Mouse (Mus musculus) kidney, embryonic 16.5 days (tissue): ENCODE measurements around the gene Pard3. TPM values are rescaled to one million over a fixed set of nuclear protein-coding genes. Genes with fewer than 3 reads are reported as not detected.
A peak's percentile ranks its signal among the peaks of the same experiment; 100 is the strongest.

ENCODE experiments used
- ATAC-seq: fragments of 200-750 bp; cut with Nextera tagmentation; 2 replicates; pipeline ENCODE4 v1.8.0; 2017; ENCODE audit warnings: moderate TSS enrichment; ENCODE audit not compliant: low FRiP score, low TSS enrichment
- H3K27ac ChIP-seq: fragments of 300-500 bp; sonication (generic); 2 replicates; pipeline ENCODE4 v1.5.1; 2014; ENCODE audit warnings: low read length
- H3K27me3 ChIP-seq: fragments of 300-500 bp; sonication (generic); 2 replicates; pipeline ENCODE4 v1.6.1; 2014; ENCODE audit warnings: low read length, control low read depth, mixed read lengths; ENCODE audit not compliant: insufficient read depth
- H3K36me3 ChIP-seq: fragments of 300-500 bp; sonication (generic); 2 replicates; pipeline ENCODE4 v1.6.1; 2014; ENCODE audit warnings: low read length, control low read depth, mixed read lengths; ENCODE audit not compliant: insufficient read depth
- H3K4me1 ChIP-seq: fragments of 300-500 bp; sonication (generic); 2 replicates; pipeline ENCODE4 v1.6.1; 2014; ENCODE audit warnings: low read length, control low read depth, mixed read lengths; ENCODE audit not compliant: insufficient read depth
- H3K4me2 ChIP-seq: fragments of 300-500 bp; sonication (generic); replicated peaks from 2 replicates; pipeline ENCODE4 v1.6.1; 2014; ENCODE audit warnings: low read depth, low read length
- H3K4me3 ChIP-seq: fragments of 300-500 bp; sonication (generic); 2 replicates; pipeline ENCODE4 v1.5.1; 2014; ENCODE audit warnings: mild to moderate bottlenecking, low read length
- H3K9ac ChIP-seq: fragments of 300-500 bp; sonication (generic); replicated peaks from 2 replicates; pipeline ENCODE4 v1.6.1; 2014; ENCODE audit warnings: low read length
- H3K9me3 ChIP-seq: fragments of 300-500 bp; sonication (generic); 2 replicates; pipeline ENCODE4 v1.6.1; 2016; ENCODE audit warnings: low read length, control low read depth
- WGBS: fragments of 180-500 bp; shearing (Covaris S2); extraction: QIAGEN DNeasy Blood & Tissue Kit; methylation state at CpG from one replicate; pipeline ENCODE4 v1.1.7; 2014; 5-methylcytosine and 5-hydroxymethylcytosine counted together
- polyA plus RNA-seq: library from polyadenylated mRNA; unstranded; fragments of >200 nt; fragmentation: Nextera tagmentation; extraction: Ambion mirVana; gene quantifications from 2 replicates; pipeline ENCODE4 v1.2.1, GENCODE M21; 2015

The Pard3 gene
- polyA plus RNA-seq, 1 experiment from 2014 or later = 25.5 TPM

DNA sequence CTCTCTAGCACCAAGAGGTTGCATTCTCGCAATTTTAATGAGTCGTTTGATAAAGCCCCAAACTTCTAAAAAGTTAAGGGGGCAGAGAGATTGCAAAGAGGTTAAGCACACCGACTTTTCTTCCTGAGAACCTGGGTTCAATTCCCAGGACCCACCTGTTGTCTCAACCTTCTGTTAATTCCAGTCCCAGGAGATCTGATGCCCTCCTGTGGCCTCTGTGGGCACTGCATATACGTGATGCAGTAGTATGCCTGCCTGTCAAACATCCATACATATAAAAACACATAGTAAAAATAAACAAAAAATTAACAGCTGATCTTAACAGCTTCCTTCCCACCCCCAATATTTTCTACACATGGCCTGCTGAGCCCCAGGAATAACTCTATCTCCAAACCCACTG, 524.6 kb downstream of the Pard3 start:
- H3K36me3 ChIP-seq = no peaks in the 10 kb centered on the region
- no peak overlapping the region for H3K4me2 ChIP-seq
- no peak overlapping the region for H3K4me3 ChIP-seq
- no peak overlapping the region for H3K27ac ChIP-seq
- WGBS = 82% methylated on average over 4 of the region's 4 CpGs
- no peak for ATAC-seq
- peaks cover 8% of the 10 kb centered on the region for H3K4me1 ChIP-seq
- H3K9ac ChIP-seq = no peak overlapping the region
- H3K27me3 ChIP-seq = no peaks in the 10 kb centered on the region
- no peaks in the 10 kb centered on the region for H3K9me3 ChIP-seq

DNA sequence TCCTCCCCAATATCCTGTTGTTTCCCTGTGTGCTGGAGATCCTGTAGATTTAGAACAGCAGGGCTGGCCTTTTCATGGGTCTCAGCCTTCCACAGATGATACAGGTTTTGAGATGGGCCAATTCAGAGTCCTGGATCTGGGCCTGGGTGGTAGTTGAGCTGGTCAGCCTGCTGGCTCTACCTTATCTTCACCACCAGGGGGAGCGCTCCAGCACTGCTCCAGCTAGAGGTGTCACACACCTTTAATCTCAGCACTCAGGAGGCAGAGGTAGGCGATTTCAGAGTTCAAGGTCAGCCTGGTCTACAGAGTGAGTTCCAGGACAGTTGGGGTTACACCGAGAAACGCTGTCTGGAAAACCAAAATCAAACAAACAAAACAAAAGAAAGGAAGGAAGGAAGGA, 525.6 kb downstream of the Pard3 start:
- 62% methylated on average over 4 of the region's 4 CpGs for WGBS
- 0 out of 2 replicates have a peak, but pooled peaks have one; percentile 51 for ATAC-seq

DNA sequence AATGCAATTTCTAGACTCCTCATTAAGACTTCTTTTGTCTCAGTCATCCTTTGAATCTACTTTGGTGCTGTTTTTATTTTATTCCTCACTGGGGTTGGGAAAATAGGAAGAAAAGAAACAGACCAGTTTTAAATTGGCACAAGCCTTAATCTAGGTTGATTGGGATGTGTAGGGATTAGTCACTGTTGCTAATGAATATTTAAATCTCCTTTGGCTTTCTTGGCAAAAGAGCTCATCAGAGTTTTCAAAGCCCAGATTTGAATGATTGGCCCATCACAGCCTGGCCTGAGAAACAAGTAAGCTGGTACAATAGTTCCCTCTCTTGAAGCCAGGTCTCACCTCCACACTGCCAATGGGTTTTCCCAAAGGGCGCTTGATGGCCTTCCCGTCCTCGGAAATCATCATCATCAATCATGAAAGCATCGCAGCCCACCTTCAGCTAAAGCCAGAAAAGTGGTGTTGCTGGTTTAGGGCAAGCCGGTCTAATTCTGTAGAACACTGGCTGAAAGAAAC, 527.0 kb downstream of the Pard3 start:
- H3K9me3 ChIP-seq = no peaks in the 10 kb centered on the region
- ATAC-seq = no peak
- H3K27ac ChIP-seq = no peak overlapping the region
- 74% methylated on average over 5 of the region's 5 CpGs for WGBS
- H3K4me3 ChIP-seq = no peak overlapping the region
- H3K27me3 ChIP-seq = no peaks in the 10 kb centered on the region
- no peak overlapping the region for H3K4me2 ChIP-seq
- 0 out of 2 replicates have a peak, but pooled peaks cover 3% of the 10 kb centered on the region for H3K36me3 ChIP-seq
- peaks cover 8% of the 10 kb centered on the region for H3K4me1 ChIP-seq
- H3K9ac ChIP-seq = no peak overlapping the region

More for the DNA sequence above, 525.6 kb downstream of the Pard3 start:
- no peak overlapping the region for H3K4me3 ChIP-seq
- no peaks in the 10 kb centered on the region for H3K9me3 ChIP-seq
- no peak overlapping the region for H3K4me2 ChIP-seq
- H3K9ac ChIP-seq = no peak overlapping the region
- H3K4me1 ChIP-seq = peaks cover 8% of the 10 kb centered on the region
- 0 out of 2 replicates have a peak, but pooled peaks cover 3% of the 10 kb centered on the region for H3K36me3 ChIP-seq
- H3K27ac ChIP-seq = no peak overlapping the region
- no peaks in the 10 kb centered on the region for H3K27me3 ChIP-seq

DNA sequence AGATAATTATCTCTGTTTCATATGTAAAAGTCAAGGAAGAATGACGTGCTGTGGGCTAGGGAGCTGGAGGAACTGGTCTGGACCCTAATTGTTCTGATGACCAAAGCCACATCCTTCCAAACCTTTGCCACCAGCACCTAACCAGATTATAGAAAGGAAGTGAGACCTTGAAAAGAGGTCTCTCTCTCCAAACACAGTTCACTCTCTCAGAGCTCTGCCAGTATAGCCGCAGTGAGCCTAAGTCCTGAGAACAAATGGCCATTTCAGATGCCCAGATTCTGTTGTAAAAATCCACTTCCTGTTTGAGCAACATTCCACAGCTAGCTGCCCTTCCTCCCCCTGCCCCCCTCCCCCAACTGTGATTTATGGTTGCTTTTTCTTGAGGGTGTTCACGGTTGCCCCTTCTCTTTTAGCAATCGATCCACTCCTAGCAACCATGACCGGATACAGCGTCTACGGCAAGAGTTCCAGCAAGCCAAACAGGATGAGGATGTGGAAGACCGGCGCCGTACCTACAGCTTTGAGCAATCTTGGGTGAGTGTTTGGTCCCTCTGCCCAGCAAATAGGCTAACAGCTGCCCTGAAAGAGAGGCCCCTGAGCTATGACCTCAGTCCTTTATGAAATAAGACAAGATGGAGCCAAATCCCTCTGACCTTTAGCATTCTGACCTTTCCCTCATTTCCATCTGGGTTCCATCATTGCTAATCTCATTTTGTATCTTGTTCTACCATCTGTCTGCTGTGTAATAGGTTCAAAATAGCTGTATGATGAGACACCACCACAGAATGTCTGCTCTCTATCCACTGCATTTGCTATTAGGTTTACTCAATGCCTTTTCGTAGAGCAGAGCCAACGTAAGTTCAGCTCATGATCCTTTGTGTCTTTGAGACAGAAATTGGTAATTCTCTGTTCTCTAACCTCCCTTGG, 529.2 kb downstream of the Pard3 start:
- Histone ChIP-seq H3K27ac (0 out of 2 replicates have a peak overlapping the region, but pooled peaks have one; percentile 4), H3K36me3 (0 out of 2 replicates have a peak, but pooled peaks cover 3% of the 10 kb centered on the region), H3K4me2 (no peak overlapping the region), H3K4me3 (no peak overlapping the region), H3K9ac (no peak overlapping the region), H3K9me3 (no peaks in the 10 kb centered on the region), H3K4me1 (peaks cover 8% of the 10 kb centered on the region), H3K27me3 (no peaks in the 10 kb centered on the region)
- WGBS = 58% methylated on average over 12 of the region's 12 CpGs
- no peak for ATAC-seq

DNA sequence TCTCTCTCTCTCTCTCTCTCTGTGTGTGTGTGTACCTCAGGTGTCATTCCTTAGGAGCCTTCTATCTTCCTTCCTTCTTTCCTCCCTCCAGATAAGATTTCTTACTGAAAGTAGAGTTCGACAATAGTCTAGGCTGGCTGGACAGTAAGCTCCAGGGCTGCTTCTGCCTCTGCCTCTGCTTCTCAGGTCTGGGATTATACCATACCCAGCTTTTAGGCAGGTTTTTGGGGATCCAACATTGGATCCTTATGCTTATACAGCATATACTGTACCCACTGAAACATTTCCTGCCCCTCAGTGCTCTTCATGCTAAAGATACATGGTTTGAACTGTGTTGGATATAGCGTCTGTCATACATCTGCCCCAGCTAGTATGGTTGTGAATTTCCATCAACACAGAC, 536.9 kb downstream of the Pard3 start:
- no peaks in the 10 kb centered on the region for H3K27me3 ChIP-seq
- no peak overlapping the region for H3K27ac ChIP-seq
- 90% methylated on average over 2 of the region's 2 CpGs for WGBS
- H3K4me2 ChIP-seq = no peak overlapping the region
- H3K36me3 ChIP-seq = no peaks in the 10 kb centered on the region; the same call in 1 of the 2 replicates
- H3K9ac ChIP-seq = no peak overlapping the region
- H3K4me3 ChIP-seq = no peak overlapping the region
- no peaks in the 10 kb centered on the region for H3K9me3 ChIP-seq
- H3K4me1 ChIP-seq = no peaks in the 10 kb centered on the region
- ATAC-seq = no peak

DNA sequence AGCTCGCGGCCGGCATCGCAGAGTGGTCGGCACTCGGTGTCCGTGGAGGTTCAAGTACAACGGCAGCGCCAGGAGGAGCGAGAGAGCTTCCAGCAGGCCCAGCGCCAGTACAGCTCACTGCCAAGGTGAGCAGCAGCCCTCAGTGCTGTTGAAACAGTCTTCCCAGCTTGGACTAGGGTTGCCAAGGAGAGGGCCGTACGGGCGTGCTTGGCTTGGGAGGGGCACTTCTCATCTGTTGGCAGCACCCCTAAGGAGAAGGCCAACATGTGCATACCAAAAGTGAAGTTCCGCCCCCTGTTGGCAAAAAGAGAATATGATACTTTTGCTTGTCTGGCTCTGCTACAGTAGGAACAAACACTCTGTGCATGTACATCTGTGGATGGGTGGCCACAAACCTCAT, 539.4 kb downstream of the Pard3 start:
- H3K4me3 ChIP-seq = no peak overlapping the region
- 95% methylated on average over 15 of the region's 15 CpGs for WGBS
- no peaks in the 10 kb centered on the region for H3K27me3 ChIP-seq
- H3K36me3 ChIP-seq = no peaks in the 10 kb centered on the region; the same call in 1 of the 2 replicates
- no peak overlapping the region for H3K27ac ChIP-seq
- no peak overlapping the region for H3K9ac ChIP-seq
- no peaks in the 10 kb centered on the region for H3K4me1 ChIP-seq
- H3K9me3 ChIP-seq = no peaks in the 10 kb centered on the region
- H3K4me2 ChIP-seq = no peak overlapping the region
- no peak for ATAC-seq

DNA sequence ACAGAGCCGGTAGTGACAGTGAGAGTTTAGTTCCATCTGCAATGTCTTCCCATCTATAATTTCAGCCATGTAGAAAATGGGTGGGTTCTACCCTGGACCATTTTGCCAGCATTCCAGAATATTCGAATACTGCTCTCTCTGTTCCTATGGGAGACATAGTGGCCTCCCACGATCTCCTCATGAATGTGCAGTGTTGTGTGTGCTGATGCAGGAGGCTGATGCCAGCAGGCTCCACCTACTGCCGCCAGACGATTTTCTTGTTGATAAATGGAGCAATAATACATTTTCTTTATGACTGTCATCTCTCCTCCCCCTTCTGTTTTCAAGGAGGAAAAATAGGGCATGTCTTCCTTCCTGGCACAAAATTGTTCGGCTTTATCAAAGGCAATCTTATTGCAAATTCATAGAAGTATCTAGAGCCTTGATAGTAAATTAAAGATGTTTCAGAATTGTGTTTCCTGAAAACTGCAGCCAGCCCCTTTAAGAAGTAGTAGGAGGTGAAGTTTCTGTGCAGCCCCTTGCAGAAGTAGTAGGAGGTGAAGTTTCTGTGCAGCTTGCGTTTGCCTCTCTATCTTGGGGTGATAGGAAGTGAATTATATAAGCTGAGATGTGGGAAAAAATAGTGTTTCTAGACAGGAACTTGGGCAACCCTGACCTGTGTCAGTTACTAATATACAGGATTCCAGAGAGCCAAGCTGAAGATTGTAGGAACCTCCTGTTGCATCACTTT, 545.0 kb downstream of the Pard3 start:
- WGBS = 59% methylated on average over 7 of the region's 7 CpGs
- ATAC-seq = no peak
- Histone ChIP-seq H3K4me1 (no peaks in the 10 kb centered on the region), H3K27me3 (no peaks in the 10 kb centered on the region), H3K27ac (no peak overlapping the region), H3K9me3 (no peaks in the 10 kb centered on the region), H3K36me3 (0 out of 2 replicates have a peak, but pooled peaks cover 2% of the 10 kb centered on the region), H3K4me2 (no peak overlapping the region), H3K9ac (no peak overlapping the region), H3K4me3 (no peak overlapping the region)

DNA sequence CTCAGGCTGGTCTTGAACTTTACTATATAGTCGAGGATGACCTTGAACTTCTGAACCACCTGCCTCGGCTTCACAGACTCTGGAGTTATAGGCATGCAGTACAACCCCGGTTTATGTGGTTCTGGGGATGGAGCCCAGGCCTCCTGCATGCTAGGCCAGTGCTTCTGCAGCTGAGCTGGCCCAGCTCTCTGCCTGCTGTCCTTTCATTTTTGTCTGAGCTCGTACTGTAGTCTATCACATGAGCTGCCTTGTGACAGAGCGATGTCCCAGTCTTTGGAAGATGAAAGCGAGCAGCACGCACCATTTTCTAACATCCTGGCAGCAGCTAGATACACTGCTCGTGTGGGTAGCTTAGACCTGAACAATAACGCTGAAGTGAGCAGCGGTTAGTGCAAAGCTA, 545.6 kb downstream of the Pard3 start:
- Histone ChIP-seq H3K36me3 (0 out of 2 replicates have a peak, but pooled peaks cover 2% of the 10 kb centered on the region), H3K27me3 (no peaks in the 10 kb centered on the region), H3K4me3 (no peak overlapping the region), H3K4me2 (no peak overlapping the region), H3K27ac (no peak overlapping the region), H3K4me1 (no peaks in the 10 kb centered on the region), H3K9me3 (no peaks in the 10 kb centered on the region), H3K9ac (no peak overlapping the region)
- 80% methylated on average over 10 of the region's 10 CpGs for WGBS
- ATAC-seq = no peak

DNA sequence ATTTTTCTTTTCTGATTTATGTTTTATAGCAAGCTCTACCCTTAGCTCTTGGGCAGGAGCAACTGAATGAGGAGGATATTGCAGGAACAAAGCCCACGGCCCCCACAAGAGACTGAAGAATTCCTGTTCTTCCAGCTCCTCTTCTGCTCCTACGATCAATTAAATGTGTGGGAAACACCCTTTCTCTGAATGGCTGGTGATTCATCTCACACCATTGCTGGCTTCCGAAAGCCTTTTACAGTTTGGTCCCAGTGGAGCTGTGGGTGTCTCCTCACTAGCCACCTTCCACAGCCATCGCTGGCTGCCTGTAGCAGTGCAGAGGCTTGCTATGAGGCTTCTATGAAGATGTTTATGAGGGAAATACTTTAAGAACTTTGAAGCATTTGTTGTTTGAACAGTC, 550.5 kb downstream of the Pard3 start:
- no peak overlapping the region for H3K4me2 ChIP-seq

More for the DNA sequence above, 550.5 kb downstream of the Pard3 start:
- Histone ChIP-seq H3K27ac (no peak overlapping the region), H3K9ac (no peak overlapping the region), H3K4me1 (no peaks in the 10 kb centered on the region), H3K9me3 (no peaks in the 10 kb centered on the region), H3K27me3 (no peaks in the 10 kb centered on the region), H3K36me3 (0 out of 2 replicates have a peak, but pooled peaks cover 2% of the 10 kb centered on the region), H3K4me3 (no peak overlapping the region)
- WGBS = 69% methylated on average over 4 of the region's 4 CpGs
- ATAC-seq = no peak
